Mouse (Mus musculus) bone marrow, adult 2 months (tissue): Measurements from ENCODE around the gene Hoxb3.

ENCODE experiments used
- CTCF ChIP-seq: fragments of 200-500 bp; IDR thresholded peaks from 2 replicates; pipeline ENCODE4 v1.5.1; 2011; ENCODE audit warnings: low read length, control low read depth; ENCODE audit not compliant: control insufficient read depth, insufficient read depth
- POLR2A ChIP-seq: fragments of 200-500 bp; IDR thresholded peaks from 2 replicates; pipeline ENCODE4 v1.6.1; 2011; ENCODE audit warnings: low read depth, mild to moderate bottlenecking, control low read depth, low read length, borderline replicate concordance; ENCODE audit not compliant: control insufficient read depth

- TF ChIP-seq POLR2A (no peak), CTCF (no peak)
Measured at GRCm38 (mm10) chr11:96289293-96289692, 33.8 kb upstream of the Hoxb3 start.
